Mouse (Mus musculus) adrenal gland, postnatal 4 days (tissue): ENCODE measurements around the gene Fam183b. TPM values are rescaled to one million over a fixed set of nuclear protein-coding genes. Genes with fewer than 3 reads are reported as not detected.
"Not testable (repeated sequence)": the region's sequence is repeated elsewhere in the genome, so short reads cannot be mapped to it uniquely, and the experiment has no call there.

Experiments used
- DNase-seq, 2 experiments: peaks; one replicate each; pipeline ENCODE4 v3.0.0; 2021 to 2022; ENCODE audit warnings: low spot score in 2 of 2, mixed read lengths in 2 of 2
- total RNA-seq, 2 experiments: library from RNA; stranded (reverse); gene quantifications; 2 replicates each; pipeline ENCODE4 v1.2.3; 2021

Gene Fam183b
- total RNA-seq, 2 experiments from 2014 or later, result 4.8 to 6.0 TPM

GRCm38 (mm10) chr11:58782480-58783089 lies 19.2 kb downstream of the Fam183b start, which contains the start of gene Olfr314:
TSS of gene Olfr314 (plus strand) at chr11:58782952.
- DNase-seq, result no peak

GRCm38 (mm10) chr11:58772888-58773287 lies 28.9 kb downstream of the Fam183b start, which contains the start of gene Olfr315:
TSS of gene Olfr315 (plus strand) at chr11:58773188.
- DNase-seq, result no peak

GRCm38 (mm10) chr11:58752434-58752833 lies 49.3 kb downstream of the Fam183b start, which contains the start of gene Olfr316:
TSS of gene Olfr316 (plus strand) at chr11:58752734.
- DNase-seq, result no peak

- DNase-seq, result not testable (repeated sequence)
Observed at GRCm38 (mm10) chr11:58751096-58751495, 50.7 kb downstream of the Fam183b start.

Other genes starting within 250 kb of the Fam183b start
- gene Olfr328, start 246.3 kb downstream of the Fam183b start, total RNA-seq, result under 1 TPM; 0.28 to 0.45 TPM
- not detected for gene Olfr224, start 231.4 kb downstream of the Fam183b start, total RNA-seq
- not detected for gene Olfr325, start 224.2 kb downstream of the Fam183b start, total RNA-seq
- gene Olfr324, start 206.8 kb downstream of the Fam183b start, total RNA-seq, result not detected
- not detected for gene 2210407C18Rik, start 185.9 kb downstream of the Fam183b start, total RNA-seq
- gene Olfr323, start 171.5 kb downstream of the Fam183b start, total RNA-seq, result not detected
- gene Trim58, start 161.5 kb downstream of the Fam183b start, total RNA-seq, result 1 to 10 TPM in 1 of 2 experiments, under 1 TPM in 1; 0.90 to 1.8 TPM
- not detected for gene Olfr322, start 143.2 kb downstream of the Fam183b start, total RNA-seq
- gene Olfr320, start 120.9 kb downstream of the Fam183b start, total RNA-seq, result not detected
- gene Olfr319, start 102.8 kb downstream of the Fam183b start, total RNA-seq, result not detected
- not detected for gene Olfr318, start 77.9 kb downstream of the Fam183b start, total RNA-seq
- not detected for gene Olfr317, start 62.7 kb downstream of the Fam183b start, total RNA-seq
- gene Olfr316, start 49.2 kb downstream of the Fam183b start, total RNA-seq, result not detected
- not detected for gene Olfr315, start 28.8 kb downstream of the Fam183b start, total RNA-seq
- not detected for gene Olfr314, start 19.0 kb downstream of the Fam183b start, total RNA-seq
- gene Olfr313, start 13.0 kb upstream of the Fam183b start, total RNA-seq, result not detected
- not detected for gene Olfr312, start 27.3 kb upstream of the Fam183b start, total RNA-seq
- not detected for gene Olfr311, start 37.3 kb upstream of the Fam183b start, total RNA-seq
- gene Gm12258, start 45.2 kb upstream of the Fam183b start, total RNA-seq, result 10 to 100 TPM; 12.7 to 13.3 TPM
- gene 2810021J22Rik, start 65.3 kb upstream of the Fam183b start, total RNA-seq, result 10 to 100 TPM; 10.8 to 12.0 TPM
- 1 to 10 TPM; 7.3 to 8.9 TPM for gene Zfp39, start 102.3 kb upstream of the Fam183b start, total RNA-seq
- gene Btnl10, start 115.9 kb upstream of the Fam183b start, total RNA-seq, result 1 to 10 TPM; 2.7 to 4.9 TPM
- gene Rnf187, start 137.0 kb upstream of the Fam183b start, total RNA-seq, result 100 to 1,000 TPM; 171 to 181 TPM
- gene Hist3h2ba, start 147.0 kb upstream of the Fam183b start, total RNA-seq, result 10 to 100 TPM; 58.4 to 77.5 TPM
- 10 to 100 TPM; 47.6 to 64.4 TPM for gene Hist3h2a, start 152.7 kb upstream of the Fam183b start, total RNA-seq
- gene Trim17, start 152.7 kb upstream of the Fam183b start, total RNA-seq, result under 1 TPM; 0.08 to 0.36 TPM
- 10 to 100 TPM; 34.1 to 34.8 TPM for gene Trim11, start 176.1 kb upstream of the Fam183b start, total RNA-seq